Mouse (Mus musculus): ENCODE measurements around the gene Rb1. TPM values are rescaled to one million over a fixed set of nuclear protein-coding genes. Genes with fewer than 3 reads are reported as not detected.

The Rb1 gene
- polyA plus RNA-seq, 1 experiment from 2014 or later = 15.4 TPM

DNA sequence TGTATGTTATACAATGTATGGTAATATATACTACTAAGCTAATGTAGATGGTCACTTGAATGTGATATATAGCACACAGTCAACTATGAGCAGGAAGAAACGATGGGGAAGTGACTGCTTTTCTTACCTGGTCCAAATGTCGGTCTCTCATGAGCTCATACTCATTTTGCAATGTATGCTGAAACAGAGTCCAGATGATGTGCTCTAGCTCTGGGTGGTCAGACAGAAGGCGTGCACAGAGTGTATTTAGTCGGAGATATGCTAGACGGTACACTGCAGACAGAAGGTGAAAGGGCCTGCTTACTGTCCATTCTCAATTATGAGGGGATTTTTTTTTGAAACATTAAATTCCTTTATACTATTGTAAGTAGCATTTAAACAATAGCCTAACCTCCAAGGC lies 114.1 kb downstream of the Rb1 start:
- H3K27me3 ChIP-seq (ENCODE audit: control insufficient read depth, insufficient read depth, low read length) = no peaks in the 10 kb centered on the region
- H3K9ac ChIP-seq (ENCODE audit: low read length) = no peak overlapping the region
- H3K4me3 ChIP-seq (ENCODE audit: low read depth, low read length) = no peak overlapping the region
- TF ChIP-seq EP300 (optimal IDR thresholded peaks at IDR 0.05) = no peak
- H3K9me3 ChIP-seq (ENCODE audit: control insufficient read depth, low read length) = no peaks in the 10 kb centered on the region
- H3K27ac ChIP-seq (replicated peaks) = no peak overlapping the region
- ATAC-seq (ENCODE audit: low FRiP score, low TSS enrichment) = no peak
- no peak for DNase-seq (ENCODE audit: low spot score)
- H3K4me2 ChIP-seq (replicated peaks; ENCODE audit: low read depth) = no peak overlapping the region
- no peaks in the 10 kb centered on the region for H3K4me1 ChIP-seq (replicated peaks; ENCODE audit: control insufficient read depth, insufficient read depth)
- WGBS = 87% methylated on average over 5 of the region's 5 CpGs
- no peaks in the 10 kb centered on the region for H3K36me3 ChIP-seq (ENCODE audit: control insufficient read depth, insufficient read depth, low read length)

DNA sequence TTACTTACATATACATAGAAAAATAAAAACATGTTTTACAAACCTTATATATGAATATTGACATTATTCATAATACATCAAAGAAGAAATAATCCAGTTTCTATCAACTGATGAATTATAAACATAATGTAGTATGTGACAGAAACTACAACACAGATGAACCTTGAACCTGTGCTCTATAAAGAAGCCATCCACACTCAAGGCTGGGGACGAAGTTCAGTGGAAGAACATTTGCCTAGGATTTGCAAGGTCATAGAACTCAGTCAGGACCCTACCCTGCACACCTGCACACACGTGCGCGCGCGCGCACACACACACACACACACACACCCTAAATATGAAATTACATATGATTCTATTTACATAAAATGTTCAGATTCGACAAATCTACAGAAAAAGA lies 115.4 kb downstream of the Rb1 start:
- ATAC-seq (ENCODE audit: low FRiP score, low TSS enrichment) = no peak
- TF ChIP-seq CTCF (IDR thresholded peaks at IDR 0.05; ENCODE audit: low read depth) = no peak
- TF ChIP-seq EP300 (optimal IDR thresholded peaks at IDR 0.05) = no peak
- Histone ChIP-seq H3K9ac (ENCODE audit: low read length) (no peak overlapping the region), H3K4me2 (replicated peaks; ENCODE audit: low read depth) (no peak overlapping the region), H3K27ac (replicated peaks) (no peak overlapping the region), H3K9me3 (ENCODE audit: control insufficient read depth, low read length) (no peaks in the 10 kb centered on the region), H3K36me3 (ENCODE audit: control insufficient read depth, insufficient read depth, low read length) (no peaks in the 10 kb centered on the region), H3K27me3 (ENCODE audit: control insufficient read depth, insufficient read depth, low read length) (no peaks in the 10 kb centered on the region), H3K4me3 (ENCODE audit: low read depth, low read length) (no peak overlapping the region), H3K4me1 (replicated peaks; ENCODE audit: control insufficient read depth, insufficient read depth) (no peaks in the 10 kb centered on the region)
- no peak for DNase-seq (ENCODE audit: low spot score)
- 90% methylated on average over 8 of the region's 8 CpGs for WGBS

GRCm38 (mm10) chr14:73209262-73209661 lies 116.4 kb downstream of the Rb1 start:
- Histone ChIP-seq H3K9me3 (ENCODE audit: control insufficient read depth, low read length) (no peaks in the 10 kb centered on the region), H3K27me3 (ENCODE audit: control insufficient read depth, insufficient read depth, low read length) (no peaks in the 10 kb centered on the region), H3K36me3 (ENCODE audit: control insufficient read depth, insufficient read depth, low read length) (no peaks in the 10 kb centered on the region), H3K9ac (ENCODE audit: low read length) (no peak overlapping the region), H3K4me1 (replicated peaks; ENCODE audit: control insufficient read depth, insufficient read depth) (no peaks in the 10 kb centered on the region), H3K4me3 (ENCODE audit: low read depth, low read length) (no peak overlapping the region), H3K4me2 (replicated peaks; ENCODE audit: low read depth) (no peak overlapping the region), H3K27ac (replicated peaks) (no peak overlapping the region)
- DNase-seq (ENCODE audit: low spot score) (no peak), ATAC-seq (ENCODE audit: low FRiP score, low TSS enrichment) (no peak)
- no peak for TF ChIP-seq EP300 (optimal IDR thresholded peaks at IDR 0.05)
- TF ChIP-seq CTCF (IDR thresholded peaks at IDR 0.05; ENCODE audit: low read depth) = no peak

GRCm38 (mm10) chr14:73204016-73204415 lies 121.6 kb downstream of the Rb1 start:
- TF ChIP-seq CTCF (IDR thresholded peaks at IDR 0.05; ENCODE audit: low read depth) = no peak
- TF ChIP-seq EP300 (optimal IDR thresholded peaks at IDR 0.05) = no peak
- Histone ChIP-seq H3K27ac (replicated peaks) (no peak overlapping the region), H3K36me3 (ENCODE audit: control insufficient read depth, insufficient read depth, low read length) (no peaks in the 10 kb centered on the region), H3K4me2 (replicated peaks; ENCODE audit: low read depth) (no peak overlapping the region), H3K4me3 (ENCODE audit: low read depth, low read length) (no peak overlapping the region), H3K4me1 (replicated peaks; ENCODE audit: control insufficient read depth, insufficient read depth) (no peaks in the 10 kb centered on the region), H3K27me3 (ENCODE audit: control insufficient read depth, insufficient read depth, low read length) (no peaks in the 10 kb centered on the region), H3K9me3 (ENCODE audit: control insufficient read depth, low read length) (no peaks in the 10 kb centered on the region), H3K9ac (ENCODE audit: low read length) (no peak overlapping the region)
- DNase-seq (ENCODE audit: low spot score) = no peak
- ATAC-seq (ENCODE audit: low FRiP score, low TSS enrichment) = no peak
- 67% methylated on average over 3 of the region's 3 CpGs for WGBS

DNA sequence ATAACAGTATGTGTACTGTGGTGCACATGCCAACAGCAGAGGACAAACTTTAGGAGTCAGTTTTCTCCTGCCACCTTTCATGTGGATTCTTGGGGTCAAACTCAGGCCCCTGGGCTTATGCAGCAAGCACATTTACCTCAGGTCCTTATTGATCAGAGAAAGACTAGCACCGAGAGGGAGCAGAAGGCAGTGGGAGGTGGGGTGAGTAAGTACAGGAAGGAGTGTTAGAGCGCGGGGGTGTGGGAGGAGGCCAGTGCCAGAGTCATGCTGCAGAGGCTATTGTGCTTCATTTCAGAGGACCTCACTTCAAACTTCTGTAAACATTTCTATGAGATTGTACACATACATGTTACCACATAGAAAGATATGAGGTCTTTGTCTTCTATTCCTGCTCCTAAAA lies 124.2 kb downstream of the Rb1 start:
- Histone ChIP-seq H3K9me3 (ENCODE audit: control insufficient read depth, low read length) (no peaks in the 10 kb centered on the region), H3K9ac (ENCODE audit: low read length) (no peak overlapping the region), H3K27ac (replicated peaks) (no peak overlapping the region), H3K4me3 (ENCODE audit: low read depth, low read length) (no peak overlapping the region), H3K27me3 (ENCODE audit: control insufficient read depth, insufficient read depth, low read length) (no peaks in the 10 kb centered on the region), H3K36me3 (ENCODE audit: control insufficient read depth, insufficient read depth, low read length) (peaks cover 8% of the 10 kb centered on the region; the same call in 1 of the 2 replicates), H3K4me1 (replicated peaks; ENCODE audit: control insufficient read depth, insufficient read depth) (no peaks in the 10 kb centered on the region), H3K4me2 (replicated peaks; ENCODE audit: low read depth) (no peak overlapping the region)
- WGBS = 54% methylated on average over 3 of the region's 3 CpGs
- peak; percentile 19 for DNase-seq (ENCODE audit: low spot score)
- ATAC-seq (ENCODE audit: low FRiP score, low TSS enrichment) = 0 out of 2 replicates have a peak, but pooled peaks have one; percentile 45
- TF ChIP-seq EP300 (optimal IDR thresholded peaks at IDR 0.05) = no peak
- TF ChIP-seq CTCF (IDR thresholded peaks at IDR 0.05; ENCODE audit: low read depth) = no peak

GRCm38 (mm10) chr14:73199058-73199457 lies 126.6 kb downstream of the Rb1 start:
- H3K9me3 ChIP-seq (ENCODE audit: control insufficient read depth, low read length) = no peaks in the 10 kb centered on the region
- H3K36me3 ChIP-seq (ENCODE audit: control insufficient read depth, insufficient read depth, low read length) = peaks cover 8% of the 10 kb centered on the region; the same call in 1 of the 2 replicates
- no peaks in the 10 kb centered on the region for H3K27me3 ChIP-seq (ENCODE audit: control insufficient read depth, insufficient read depth, low read length)
- no peak overlapping the region for H3K27ac ChIP-seq (replicated peaks)
- no peak overlapping the region for H3K9ac ChIP-seq (ENCODE audit: low read length)
- no peak for ATAC-seq (ENCODE audit: low FRiP score, low TSS enrichment)
- H3K4me2 ChIP-seq (replicated peaks; ENCODE audit: low read depth) = no peak overlapping the region
- H3K4me1 ChIP-seq (replicated peaks; ENCODE audit: control insufficient read depth, insufficient read depth) = no peaks in the 10 kb centered on the region
- TF ChIP-seq EP300 (optimal IDR thresholded peaks at IDR 0.05) (no peak), CTCF (IDR thresholded peaks at IDR 0.05; ENCODE audit: low read depth) (no peak)
- H3K4me3 ChIP-seq (ENCODE audit: low read depth, low read length) = no peak overlapping the region
- DNase-seq (ENCODE audit: low spot score) = no peak
- WGBS = 68% methylated on average over 5 of the region's 5 CpGs

All from stomach, postnatal 0 days (tissue).